Mouse (Mus musculus): ENCODE results near the gene Adora1.

GRCm38 (mm10) chr1:134281563-134281962 lies 46.3 kb upstream of the Adora1 start:
- no peak for TF ChIP-seq CTCF (IDR thresholded peaks at IDR 0.05; ENCODE audit: extremely low read depth, insufficient read length, insufficient replicate concordance, low read depth, low read length)
- no peak for TF ChIP-seq POLR2A (IDR thresholded peaks at IDR 0.05; ENCODE audit: low read depth, low read length)

Measured in small intestine, adult 2 months (tissue).